Mouse (Mus musculus) adrenal gland (tissue): Measurements from ENCODE around the gene Cnn3.

ENCODE experiments used
- intact Hi-C: fragments of 180-260 bp; cut with DNase I; formaldehyde crosslinking; loops from one replicate; pipeline ENCODE4 v1.15.1; 2025

Gene Cnn3

DNA sequence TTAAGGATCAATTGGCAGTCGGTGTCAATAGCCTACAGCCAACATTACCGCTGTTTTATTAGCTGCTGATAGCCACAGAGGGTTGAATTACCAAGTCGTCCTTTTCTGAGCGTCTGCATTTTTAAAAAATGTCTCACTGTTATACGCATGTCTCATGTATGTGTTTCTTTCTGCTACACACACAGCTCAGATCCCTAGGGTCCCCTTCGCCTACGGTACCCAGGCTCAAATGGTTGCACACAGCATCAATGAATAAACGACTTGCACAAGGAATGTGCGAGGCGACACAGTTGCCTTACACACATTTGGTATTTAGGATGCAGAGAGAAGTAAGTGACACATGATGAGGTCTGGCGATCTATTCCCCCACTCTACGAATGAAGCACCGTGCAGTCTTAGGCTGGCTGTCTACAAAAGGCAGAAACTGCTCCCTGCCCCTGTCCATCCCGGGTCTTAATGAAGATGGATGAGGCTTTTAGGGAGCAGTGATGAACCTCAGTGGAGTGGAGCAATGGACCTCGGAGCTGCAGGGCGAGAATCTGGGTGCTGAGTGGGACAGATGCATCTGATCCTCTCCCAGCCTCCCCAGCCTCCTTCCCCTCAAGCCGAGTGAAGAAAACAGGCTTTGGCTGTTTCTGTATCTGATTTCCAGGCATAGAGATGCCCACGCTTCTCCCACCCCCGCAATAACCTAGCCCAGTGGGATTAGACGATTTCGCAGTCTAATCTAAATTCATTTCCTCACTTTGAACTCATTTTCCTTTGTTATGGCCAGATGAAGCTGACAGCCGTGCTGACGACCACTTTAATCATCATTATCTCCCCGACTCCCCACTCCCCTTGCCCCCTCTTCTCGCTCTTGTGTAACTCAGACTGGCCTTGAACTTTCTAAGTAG, 57.2 kb downstream of the Cnn3 start:
- intact Hi-C loops = no loop called here

DNA sequence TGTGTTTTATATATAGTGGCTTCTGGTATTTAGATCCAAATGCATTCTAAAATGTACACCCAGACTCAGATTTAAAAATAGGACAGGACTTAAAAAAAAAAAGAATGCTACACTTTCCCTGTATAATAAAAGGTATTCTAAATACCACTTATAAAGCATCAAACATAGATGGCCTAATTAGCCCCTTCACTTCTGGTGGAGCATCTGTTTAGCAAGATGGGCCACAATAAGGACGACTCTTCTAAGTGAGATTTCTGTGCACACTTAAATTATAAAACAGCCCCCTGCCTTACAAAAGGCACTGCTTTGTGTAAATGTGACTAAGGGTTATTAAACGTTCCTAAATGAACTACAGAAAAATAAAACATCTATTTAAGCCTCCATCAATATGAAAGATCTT, 58.9 kb downstream of the Cnn3 start:
- intact Hi-C loops = no loop called here

DNA sequence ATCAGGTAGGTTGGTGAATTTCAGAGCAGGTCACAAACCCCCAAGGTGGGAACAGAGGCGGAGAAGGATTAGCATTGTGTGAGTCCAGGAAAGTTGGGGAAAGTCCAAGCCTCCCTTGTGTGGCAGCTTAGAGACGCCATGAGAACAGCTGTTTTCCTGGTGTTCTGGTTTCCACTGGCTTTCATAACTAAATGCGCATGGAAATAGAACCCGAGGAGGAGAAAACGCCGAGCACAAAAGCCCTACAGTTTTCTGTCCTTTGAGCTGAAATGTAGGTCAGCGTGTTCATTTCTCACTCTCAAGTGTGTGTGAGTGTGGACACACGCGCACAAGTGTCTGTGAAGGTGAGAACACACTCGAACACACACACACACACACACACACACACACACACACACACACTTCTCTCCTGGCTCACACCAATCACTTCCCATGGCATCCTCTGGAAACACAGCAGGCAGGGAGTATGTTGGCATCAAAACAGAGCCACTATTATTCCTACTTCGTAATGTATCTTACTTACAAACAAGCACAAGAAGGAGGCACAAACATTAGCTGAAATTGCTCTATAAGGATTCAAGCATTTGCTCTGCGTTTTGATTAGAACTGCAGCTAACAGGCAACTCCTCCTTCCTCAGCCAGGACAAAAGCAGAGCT, 63.3 kb downstream of the Cnn3 start:
- intact Hi-C loops = no loop called here

DNA sequence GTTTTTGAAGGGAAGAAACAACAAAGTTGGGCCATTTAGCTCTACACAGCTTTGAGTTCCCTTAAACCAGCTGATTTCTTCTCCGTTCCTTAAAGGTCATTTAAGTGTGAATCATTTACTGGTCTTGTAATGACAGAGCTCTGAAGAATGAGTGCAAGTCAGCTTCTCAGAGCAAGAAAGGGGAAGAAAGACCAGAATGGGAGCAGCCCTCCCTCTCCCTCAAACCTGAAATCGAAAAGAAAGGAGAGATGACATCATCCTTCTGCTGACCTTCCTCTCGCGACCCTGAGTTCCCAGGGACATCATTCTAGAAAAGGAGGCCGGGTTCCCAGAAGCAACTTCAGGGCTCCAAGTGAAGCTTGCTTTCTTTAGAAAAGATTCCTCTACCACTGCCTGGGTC, 64.6 kb downstream of the Cnn3 start:
- intact Hi-C loops = no loop called here

DNA sequence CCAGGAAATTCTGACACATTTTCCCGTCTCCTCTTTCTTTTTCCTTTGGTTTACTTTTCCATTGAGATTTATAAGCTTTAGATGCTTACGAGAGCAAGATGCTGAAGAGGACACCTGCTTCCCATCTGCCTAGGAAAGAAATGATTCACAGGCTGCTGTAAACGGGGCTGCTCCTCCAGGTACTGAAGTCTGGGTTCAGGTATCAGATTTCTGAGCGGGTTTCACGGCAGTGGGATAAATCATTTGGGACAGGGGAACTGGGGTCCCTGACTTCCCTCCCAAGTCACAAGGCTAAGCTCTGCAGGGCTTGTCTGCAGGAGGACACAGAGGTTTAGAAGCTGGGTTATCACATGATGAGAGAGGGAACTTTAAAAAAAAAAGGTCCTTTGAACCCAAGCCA, 65.7 kb downstream of the Cnn3 start:
- intact Hi-C loops = no loop called here

DNA sequence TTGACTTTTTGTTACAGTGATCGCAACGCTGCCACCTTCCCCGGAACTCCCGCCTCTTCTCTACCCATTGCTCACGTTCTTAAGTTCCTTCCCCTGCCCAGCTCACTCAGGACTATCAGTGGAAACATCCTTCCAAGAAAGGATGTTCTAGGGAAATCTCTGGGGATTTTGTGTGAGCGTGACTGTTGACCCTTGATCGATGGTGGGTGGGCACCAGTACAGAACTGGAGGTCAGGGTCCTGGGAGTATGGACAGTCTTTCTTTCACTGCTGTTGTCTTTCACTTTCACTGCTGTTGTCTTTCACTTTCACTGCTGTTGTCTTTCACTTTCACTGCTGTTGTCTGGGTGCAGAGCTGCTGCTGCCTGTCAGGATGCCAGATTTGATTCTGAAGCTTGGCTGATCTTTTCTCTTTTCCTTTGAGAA, 67.7 kb downstream of the Cnn3 start:
- intact Hi-C loops = no loop called here

DNA sequence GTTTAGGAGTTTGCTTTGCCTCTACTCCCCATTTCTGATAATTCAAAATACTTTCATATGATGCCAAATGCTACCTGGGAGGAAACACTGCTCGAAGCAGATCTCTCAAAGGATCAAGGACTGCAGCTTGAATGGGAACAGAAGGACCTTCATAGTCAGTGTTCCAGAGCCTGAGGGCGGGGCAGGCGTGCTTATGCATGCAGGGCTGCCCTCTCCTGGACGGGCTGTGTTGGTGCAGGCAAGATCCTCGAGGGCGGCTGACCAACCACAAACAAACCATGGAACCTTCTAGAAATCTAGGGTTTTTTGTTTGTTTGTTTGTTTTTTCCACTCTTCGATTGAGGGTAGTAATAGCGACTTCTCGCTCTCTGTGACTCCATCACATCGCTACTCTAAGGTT, 73.9 kb downstream of the Cnn3 start:
- intact Hi-C loops = loop anchor here (2.0 to 10.0 kb wide), 3 partner anchors 73 to 325 kb away; partner anchors contain the start of genes Cnn3 and Rwdd3

DNA sequence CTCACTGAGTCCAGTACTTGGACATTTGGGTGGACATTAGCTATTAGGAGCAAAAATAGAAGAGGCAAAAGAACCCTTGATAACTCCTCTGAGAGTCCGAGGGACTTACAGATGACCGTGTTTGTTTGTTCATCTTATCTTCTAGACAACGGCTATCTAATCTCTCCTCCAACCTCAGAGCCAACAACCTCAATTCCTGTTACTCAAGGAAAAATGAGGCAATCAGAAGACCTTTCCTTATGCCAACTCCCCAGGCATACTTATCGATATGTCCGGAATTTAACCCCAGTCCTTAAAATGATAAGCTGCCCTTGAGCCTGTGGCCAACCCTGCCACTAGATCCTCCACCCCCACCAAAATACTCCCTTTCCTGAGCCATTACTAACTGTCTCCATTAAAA, 74.4 kb downstream of the Cnn3 start:
- intact Hi-C loops = loop anchor here (2.0 to 10.0 kb wide), 3 partner anchors 73 to 326 kb away; partner anchors contain the start of genes Cnn3 and Rwdd3

DNA sequence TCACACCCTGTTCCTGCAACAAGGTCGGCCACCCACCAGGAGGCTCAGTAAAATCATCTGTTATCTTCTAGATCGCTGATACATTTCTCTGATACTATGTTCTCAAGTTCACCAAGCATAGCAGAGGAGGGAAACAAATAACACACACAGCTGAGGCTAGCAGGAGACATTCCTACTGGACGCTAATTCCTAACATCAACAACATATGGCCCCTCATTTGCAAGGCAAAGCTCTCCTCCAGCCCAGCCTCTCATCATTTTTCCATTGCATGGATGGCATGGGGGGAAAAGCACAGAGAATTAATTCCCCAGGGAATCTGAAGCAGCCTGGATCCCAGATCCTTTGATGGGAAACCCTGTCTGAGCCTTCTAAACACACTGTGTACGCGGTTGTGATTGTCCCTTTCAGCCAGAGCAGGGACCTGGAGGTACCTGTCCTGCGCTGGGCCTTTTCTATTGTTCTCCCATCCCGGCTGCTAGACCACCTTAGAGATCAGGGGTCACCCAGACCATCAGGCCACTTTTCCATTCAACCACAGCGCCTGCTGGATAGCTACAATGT, 78.7 kb downstream of the Cnn3 start:
- intact Hi-C loops = loop anchor here (1.0 to 10.0 kb wide), 3 partner anchors 23 to 330 kb away; partner anchors contain the start of genes Cnn3 and Rwdd3

DNA sequence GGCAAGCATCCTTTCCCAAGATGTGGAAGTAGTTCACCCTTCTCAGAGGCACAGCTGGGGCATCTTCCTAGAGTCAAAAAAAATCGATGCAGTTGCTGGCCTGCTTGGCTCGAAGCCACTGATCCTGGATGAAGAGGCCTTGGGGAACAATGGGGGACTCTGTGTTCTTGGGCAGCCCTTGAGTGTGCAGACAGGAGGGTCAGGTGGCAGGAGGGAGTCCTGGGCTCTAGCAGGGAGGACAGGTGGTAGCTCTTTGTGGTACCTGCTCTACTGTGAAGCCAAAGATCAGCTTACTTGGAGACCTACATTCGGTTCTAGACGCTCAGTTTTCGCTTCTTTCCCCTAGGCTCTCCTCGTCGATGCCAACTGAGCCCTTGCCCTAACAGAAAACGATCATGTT, 79.9 kb downstream of the Cnn3 start:
- intact Hi-C loops = loop anchor here (10.0 kb wide), 1 partner anchor 331 kb away; the partner anchor contains the start of gene Rwdd3

DNA sequence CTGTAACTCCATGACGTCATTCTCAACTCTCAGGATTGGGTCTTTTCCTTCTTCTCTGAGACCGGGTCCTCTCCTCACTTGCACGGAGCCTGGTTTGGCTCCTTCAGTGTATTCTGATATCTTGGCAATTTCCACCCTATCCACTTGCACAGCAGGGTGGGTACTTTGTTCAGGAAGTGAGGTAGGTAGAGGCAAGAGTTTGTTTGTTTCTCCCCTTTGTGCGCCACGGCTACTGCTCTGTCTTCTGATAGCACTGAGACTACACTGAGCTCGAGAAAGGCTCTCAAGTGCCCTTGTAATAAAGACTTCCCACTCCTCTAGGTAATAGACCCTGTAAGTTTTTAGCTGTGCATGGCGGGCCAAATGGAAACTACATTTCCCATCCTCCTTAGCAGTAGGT, 80.5 kb downstream of the Cnn3 start:
- intact Hi-C loops = loop anchor here (10.0 kb wide), 1 partner anchor 332 kb away; the partner anchor contains the start of gene Rwdd3

DNA sequence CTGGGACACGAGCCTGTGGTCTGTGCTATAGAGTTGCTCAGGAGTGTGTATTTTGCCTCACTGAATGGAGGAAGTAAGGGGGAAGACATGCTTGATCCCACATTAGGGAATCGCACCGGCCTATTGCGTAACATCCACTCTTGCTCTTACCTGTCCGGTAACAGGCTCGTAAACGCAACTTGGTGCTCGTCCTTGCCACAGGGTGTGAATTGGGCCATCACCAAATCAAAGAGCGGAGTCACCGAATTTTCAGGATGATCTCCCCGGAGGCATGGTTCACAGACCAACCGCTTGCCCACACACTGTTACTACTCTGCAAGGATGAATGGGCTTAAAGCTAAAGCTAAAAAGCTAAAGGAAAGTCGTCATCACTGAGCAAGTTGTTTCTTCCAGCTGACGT, 81.4 kb downstream of the Cnn3 start:
- intact Hi-C loops = loop anchor here (10.0 kb wide), 1 partner anchor 333 kb away; the partner anchor contains the start of gene Rwdd3
